Mouse (Mus musculus): Measurements from ENCODE around the gene Lmnb2. TPM values are rescaled to one million over a fixed set of nuclear protein-coding genes. Genes with fewer than 3 reads are reported as not detected.

Gene Lmnb2
- polyA plus RNA-seq, 2 experiments from 2014 or later = 2.8 to 4.5 TPM

GRCm38 (mm10) chr10:80928586-80929298 lies 10.7 kb upstream of the Lmnb2 start:
- ATAC-seq = peak; percentile 38

GRCm38 (mm10) chr10:80925472-80925871 lies 7.4 kb upstream of the Lmnb2 start:
- ATAC-seq = no peak

- no peak for ATAC-seq
Measured at GRCm38 (mm10) chr10:80921923-80922322, 3.9 kb upstream of the Lmnb2 start.

GRCm38 (mm10) chr10:80917336-80917778 lies 688 bp downstream of the Lmnb2 start:
- peak; percentile 24 for ATAC-seq

GRCm38 (mm10) chr10:80915736-80916135 lies 2.3 kb downstream of the Lmnb2 start:
- ATAC-seq = no peak

GRCm38 (mm10) chr10:80915260-80915659 lies 2.8 kb downstream of the Lmnb2 start:
- ATAC-seq = no peak

GRCm38 (mm10) chr10:80914253-80914656 lies 3.8 kb downstream of the Lmnb2 start:
- ATAC-seq = no peak

GRCm38 (mm10) chr10:80913364-80914011 lies 4.6 kb downstream of the Lmnb2 start:
- no peak for ATAC-seq

GRCm38 (mm10) chr10:80911891-80912290 lies 6.2 kb downstream of the Lmnb2 start:
- no peak for ATAC-seq

- ATAC-seq = no peak
Measured at GRCm38 (mm10) chr10:80911354-80911753, 6.7 kb downstream of the Lmnb2 start.

GRCm38 (mm10) chr10:80909375-80910162 lies 8.5 kb downstream of the Lmnb2 start:
- no peak for ATAC-seq

GRCm38 (mm10) chr10:80904709-80905108 lies 13.3 kb downstream of the Lmnb2 start:
- no peak for ATAC-seq

- no peak for ATAC-seq
Measured at GRCm38 (mm10) chr10:80904004-80904693, 13.9 kb downstream of the Lmnb2 start.

GRCm38 (mm10) chr10:80903282-80903681 lies 14.8 kb downstream of the Lmnb2 start:
- no peak for ATAC-seq

GRCm38 (mm10) chr10:80902273-80902940 lies 15.6 kb downstream of the Lmnb2 start:
- ATAC-seq = no peak

GRCm38 (mm10) chr10:80901409-80902272 lies 16.4 kb downstream of the Lmnb2 start:
- ATAC-seq = no peak

GRCm38 (mm10) chr10:80900318-80901247 lies 17.5 kb downstream of the Lmnb2 start, which contains the start of gene Timm13:
Timm13 (minus strand) TSS chr10:80900969.
- ATAC-seq = peak; percentile 97

- no peak for ATAC-seq
Measured at GRCm38 (mm10) chr10:80899591-80900317, 18.3 kb downstream of the Lmnb2 start.

GRCm38 (mm10) chr10:80899074-80899473 lies 19.0 kb downstream of the Lmnb2 start:
- no peak for ATAC-seq

Data from activated CD4-positive, CD25-positive, alpha-beta regulatory T cell, adult 4 months (primary cell).